Mouse (Mus musculus) liver, embryonic 18 days (tissue): Measurements from ENCODE around the gene Olfr382. TPM values are rescaled to one million over a fixed set of nuclear protein-coding genes. Genes with fewer than 3 reads are reported as not detected.

Experiments used
- polyA plus RNA-seq: library from polyadenylated mRNA; depleted of rRNA; stranded (reverse); fragments of >200 nt; gene quantifications from 2 replicates; pipeline ENCODE4 v1.2.3, GENCODE M21; 2012; rRNA removed

Gene Olfr382
- not detected in 2 replicates for polyA plus RNA-seq

DNA sequence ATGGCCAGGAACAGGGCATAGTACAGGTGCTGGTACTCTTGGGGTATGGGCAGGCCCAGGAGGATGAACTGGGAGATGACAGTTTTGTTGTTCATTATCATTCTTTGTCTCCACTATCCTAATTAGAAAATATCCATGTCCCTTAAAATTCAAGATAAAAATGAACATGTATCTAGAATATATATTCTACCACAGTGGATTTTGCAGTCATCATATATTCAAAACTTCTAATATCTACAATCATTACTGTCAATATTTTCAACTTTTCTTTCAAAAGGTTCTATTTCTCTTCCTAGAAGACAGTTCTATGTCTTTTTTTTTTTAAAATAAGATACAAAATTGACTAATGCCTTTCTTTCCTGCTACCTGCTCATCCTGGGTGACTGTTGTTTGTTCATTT is at the start of gene Olfr382:
Olfr382 (minus strand) TSS at position 101 of the 400 bp plus-strand sequence.

DNA sequence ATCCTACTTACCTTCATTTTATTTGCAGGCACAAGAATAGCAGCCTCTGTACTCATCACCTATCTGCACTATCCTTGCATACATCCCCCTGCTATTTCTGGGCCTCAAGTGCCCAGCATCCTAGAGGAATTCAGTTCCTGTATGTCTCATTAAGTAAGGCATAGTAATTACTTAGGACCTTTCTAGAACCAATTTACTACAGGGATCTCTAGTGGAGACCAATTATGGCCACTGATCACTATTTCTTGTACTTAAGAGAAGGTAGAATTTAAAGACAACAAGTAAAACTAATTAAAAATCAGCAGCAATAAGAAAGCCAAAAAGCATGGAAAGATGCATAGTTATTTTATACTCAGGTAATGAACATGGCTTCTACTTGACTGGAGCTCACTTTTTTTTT is 25.5 kb downstream of the Olfr382 start, which contains the start of gene Olfr381:
Olfr381 (minus strand) TSS at position 101 of the 400 bp plus-strand sequence.

Other genes with a start within 250 kb of the Olfr382 start
- 0.02 TPM in 2 replicates for gene Trpv3, start 249.8 kb downstream of the Olfr382 start, polyA plus RNA-seq
- gene Aspa, start 187.6 kb downstream of the Olfr382 start, polyA plus RNA-seq = 6.0 and 6.2 TPM in 2 replicates
- gene Gm49340, start 187.5 kb downstream of the Olfr382 start, polyA plus RNA-seq = 0.18 and 0.23 TPM in 2 replicates
- 4.5 and 5.3 TPM in 2 replicates for gene Spata22, start 187.5 kb downstream of the Olfr382 start, polyA plus RNA-seq
- gene Olfr20, start 166.4 kb downstream of the Olfr382 start, polyA plus RNA-seq = 0.54 and 0.66 TPM in 2 replicates
- gene Olfr376, start 146.0 kb downstream of the Olfr382 start, polyA plus RNA-seq = not detected in 2 replicates
- not detected in 2 replicates for gene Olfr1, start 117.6 kb downstream of the Olfr382 start, polyA plus RNA-seq
- not detected in 2 replicates for gene Olfr378, start 88.7 kb downstream of the Olfr382 start, polyA plus RNA-seq
- not detected in 2 replicates for gene Olfr380, start 59.7 kb downstream of the Olfr382 start, polyA plus RNA-seq
- gene Olfr381, start 25.6 kb downstream of the Olfr382 start, polyA plus RNA-seq = not detected in 2 replicates
- gene Olfr385, start 75.8 kb upstream of the Olfr382 start, polyA plus RNA-seq = not detected in 2 replicates
- gene Olfr384, start 81.4 kb upstream of the Olfr382 start, polyA plus RNA-seq = not detected in 2 replicates
- not detected in 2 replicates for gene Zfp735, start 171.6 kb upstream of the Olfr382 start, polyA plus RNA-seq